Comparison of ENCODE assay signal across 14 mouse cellular contexts in the genomic region with DNA sequence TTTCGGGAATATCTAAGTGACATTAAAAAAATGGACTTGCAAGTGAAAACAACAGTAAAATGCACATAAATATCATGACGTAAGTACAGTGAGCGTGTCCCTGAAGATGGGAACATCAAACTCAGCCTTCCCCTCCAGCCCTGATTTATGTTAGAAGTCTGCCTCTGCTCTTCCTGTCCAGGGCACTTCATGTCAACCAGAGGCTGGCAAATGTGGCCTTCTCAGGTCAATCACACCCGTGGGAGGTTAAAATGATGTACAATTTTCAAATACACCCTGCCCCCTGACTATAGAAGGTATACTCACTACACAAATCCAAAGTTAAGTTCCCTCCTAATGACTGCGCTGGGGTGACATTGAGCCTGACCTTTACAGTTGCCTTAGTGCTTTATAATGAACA. TPM values are rescaled to one million over a fixed set of nuclear protein-coding genes. Genes with fewer than 3 reads are reported as not detected.
DNase-seq lines count a peak whose midpoint lies in the region.
"Had no signal": no experiment of that assay in that cellular context is flagged by ENCODE, and none has a peak within 500 bp of the region (broad histone marks: within the 10 kb centered on the region; RNA-seq: fewer than 3 reads in every experiment).

No protein-coding gene starts in this region.

- intact Hi-C loops in heart, postnatal 10 days (cut with DNase I): no loop called here
- intact Hi-C loops in heart, postnatal 25 days (cut with DNase I): no loop called here

- peak; percentile 71 to 82 for DNase-seq in adrenal gland, adult (ENCODE audit: inconsistent age in 2 of 2, low spot score in 1 of 2)
- DNase-seq in adrenal gland, postnatal 4 days (ENCODE audit: low spot score in 2 of 2): no peak
- DNase-seq in adrenal gland, adult 8-10 months: peak; percentile 51
- no peak for DNase-seq in adrenal gland, adult 18-20 months (ENCODE audit: low spot score in 2 of 2)
- DNase-seq in adrenal gland, postnatal 10 days: peak; percentile 39
- DNase-seq in adrenal gland, postnatal 36 days: peak; percentile 25 to 45
- no peak for DNase-seq in heart, postnatal 10 days
- no peak for DNase-seq in heart, postnatal 25 days (ENCODE audit: low spot score)
- DNase-seq: cerebellum, adult 11 months; cerebellum, adult 18-20 months; cerebellum, adult 8-10 months; cerebellum, adult 9-11 months; cerebellum, postnatal 36 days; embryo, embryonic 11 days had no signal

RNA-seq across cellular contexts. Expression of gene Dirc2, which starts 53.4 kb away (rescaled TPM):
- total RNA-seq in adrenal gland, postnatal 4 days (2021): 10 to 100 TPM; 30.6 to 33.0 TPM
- total RNA-seq in adrenal gland, adult 8-10 months (2022): 10 to 100 TPM; 32.3 to 57.3 (median 43.9) TPM
- total RNA-seq in adrenal gland, adult 18-20 months (2021): 10 to 100 TPM; 28.1 to 33.2 TPM
- 10 to 100 TPM; 27.0 to 30.1 TPM for total RNA-seq in adrenal gland, postnatal 10 days (2021)
- 10 to 100 TPM; 36.1 to 42.2 TPM for total RNA-seq in adrenal gland, postnatal 36 days (2021)
- 10 to 100 TPM; 47.1 to 50.2 TPM for total RNA-seq in heart, postnatal 10 days (2021)
- total RNA-seq in heart, postnatal 25 days (2021): 10 to 100 TPM; 54.2 to 63.4 TPM

RNA-seq across cellular contexts. Expression of gene Hspbap1, which starts 54.4 kb away (rescaled TPM):
- total RNA-seq in adrenal gland, postnatal 4 days (2021): 1 to 10 TPM; 5.4 to 5.6 TPM
- 1 to 10 TPM; 6.6 to 9.8 (median 7.8) TPM for total RNA-seq in adrenal gland, adult 8-10 months (2022)
- 1 to 10 TPM; 3.5 to 4.9 TPM for total RNA-seq in adrenal gland, adult 18-20 months (2021)
- total RNA-seq in adrenal gland, postnatal 10 days (2021): 1 to 10 TPM; 4.2 to 4.7 TPM
- 1 to 10 TPM; 5.7 to 7.0 TPM for total RNA-seq in adrenal gland, postnatal 36 days (2021)
- total RNA-seq in heart, postnatal 10 days (2021): 1 to 10 TPM; 2.8 to 3.8 TPM
- total RNA-seq in heart, postnatal 25 days (2021): 1 to 10 TPM; 3.0 to 3.1 TPM

Comparison
In these comparisons a context has a peak if more than half of its experiments do, and no peak if none do; other contexts are left out.
1. DNase-seq: peak in adrenal gland, adult (2 of 2), adrenal gland, adult 8-10 months (single experiment), adrenal gland, postnatal 10 days (single experiment) and adrenal gland, postnatal 36 days (2 of 2); none in adrenal gland, postnatal 4 days (0 of 2), adrenal gland, adult 18-20 months (0 of 2), heart, postnatal 10 days (0 of 2) and heart, postnatal 25 days (single experiment).